Mouse (Mus musculus) limb, embryonic 13.5 days (tissue): ENCODE measurements at regions not wholly inside any gene's neighbourhood (a gene's known extent, or its start where the extent isn't known, plus 50 kb on each side); places are given as distances from the start of the nearest gene placed in this dataset.

Experiments
- ATAC-seq: fragments of 200-750 bp; cut with Nextera tagmentation; 2 replicates; pipeline ENCODE4 v1.8.0; 2017; ENCODE audit warnings: low read depth, moderate number of reproducible peaks, moderate TSS enrichment; ENCODE audit not compliant: low FRiP score
- H3K27ac ChIP-seq: fragments of 300-500 bp; sonication (generic); 2 replicates; pipeline ENCODE4 v1.5.1; 2015; ENCODE audit warnings: inconsistent platforms, mild to moderate bottlenecking, moderate library complexity
- H3K27me3 ChIP-seq: fragments of 300-500 bp; sonication (generic); 2 replicates; pipeline ENCODE4 v1.6.1; 2015; ENCODE audit warnings: mild to moderate bottlenecking, inconsistent platforms
- H3K36me3 ChIP-seq: fragments of 300-500 bp; sonication (generic); 2 replicates; pipeline ENCODE4 v1.6.1; 2015; ENCODE audit warnings: inconsistent platforms, mild to moderate bottlenecking, moderate library complexity
- H3K4me1 ChIP-seq: fragments of 300-500 bp; sonication (generic); 2 replicates; pipeline ENCODE4 v1.6.1; 2015; ENCODE audit warnings: inconsistent platforms
- H3K4me2 ChIP-seq: fragments of 300-500 bp; sonication (generic); replicated peaks from 2 replicates; pipeline ENCODE4 v1.6.1; 2015; ENCODE audit warnings: inconsistent platforms, mild to moderate bottlenecking, moderate library complexity
- H3K4me3 ChIP-seq: fragments of 300-500 bp; sonication (generic); 2 replicates; pipeline ENCODE4 v1.5.1; 2015; ENCODE audit warnings: moderate library complexity, mild to moderate bottlenecking, inconsistent platforms
- H3K9ac ChIP-seq: fragments of 300-500 bp; sonication (generic); 2 replicates; pipeline ENCODE4 v1.6.1; 2015; ENCODE audit warnings: mild to moderate bottlenecking, inconsistent platforms
- H3K9me3 ChIP-seq: fragments of 300-500 bp; sonication (generic); 2 replicates; pipeline ENCODE4 v1.6.1; 2016; ENCODE audit warnings: inconsistent platforms
- WGBS: fragments of 180-500 bp; shearing (Covaris S2); methylation state at CpG from one replicate; pipeline ENCODE4 v1.1.7; 2015; 5-methylcytosine and 5-hydroxymethylcytosine counted together

DNA sequence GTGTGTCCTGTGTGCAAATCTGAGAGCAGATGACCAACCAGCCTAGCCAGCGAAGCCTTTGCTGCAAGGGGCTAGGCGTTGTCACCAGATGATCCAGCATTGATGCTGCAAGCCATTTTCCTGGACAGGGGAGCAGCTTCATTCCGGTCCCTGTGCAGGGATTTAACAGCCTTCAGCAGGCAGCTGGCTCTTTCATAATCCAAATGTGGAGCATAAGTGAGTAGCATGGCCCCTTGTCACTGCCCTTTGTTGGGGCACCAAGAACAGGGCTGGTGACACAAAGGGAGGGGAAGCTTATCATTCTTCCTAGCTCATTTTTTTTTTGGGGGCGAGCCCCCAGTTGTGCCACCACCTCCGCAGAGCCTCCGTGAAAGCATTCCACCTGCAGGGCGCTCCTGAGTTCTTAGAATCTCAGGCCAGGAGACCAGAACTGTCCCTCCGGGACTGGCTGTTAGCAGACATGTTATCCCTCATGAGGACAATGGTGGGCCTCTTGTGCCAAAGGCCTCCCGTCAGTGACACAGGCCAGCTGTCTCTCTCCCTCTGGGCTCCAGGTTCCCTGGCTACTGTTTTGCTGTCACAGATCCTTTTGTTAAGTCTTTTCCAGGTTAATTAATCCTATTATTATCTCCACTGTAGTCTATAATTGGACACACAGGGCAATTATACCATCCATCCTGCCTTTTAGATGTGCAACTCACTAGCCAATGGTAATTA is 430.7 kb upstream of the Fam160b2 start:
- H3K4me3 ChIP-seq = no peak overlapping the region
- H3K36me3 ChIP-seq = no peaks in the 10 kb centered on the region
- H3K9me3 ChIP-seq = peaks cover 3% of the 10 kb centered on the region; the same call in 1 of the 2 replicates
- 85% methylated on average over 9 of the region's 9 CpGs for WGBS
- ATAC-seq = no peak
- 0 out of 2 replicates have a peak, but pooled peaks cover 3% of the 10 kb centered on the region for H3K4me1 ChIP-seq
- H3K4me2 ChIP-seq = no peak overlapping the region
- no peak overlapping the region for H3K9ac ChIP-seq
- H3K27me3 ChIP-seq = peaks cover 12% of the 10 kb centered on the region; the same call in 1 of the 2 replicates
- no peak overlapping the region for H3K27ac ChIP-seq
